Mouse (Mus musculus) neural tube, embryonic 12.5 days (tissue): ENCODE measurements around the gene Gm9745. TPM values are rescaled to one million over a fixed set of nuclear protein-coding genes. Genes with fewer than 3 reads are reported as not detected.
"Not testable (repeated sequence)": the region's sequence is repeated elsewhere in the genome, so short reads cannot be mapped to it uniquely, and the experiment has no call there.

ENCODE experiments used
- ATAC-seq: fragments of 200-750 bp; cut with Nextera tagmentation; 2 replicates; pipeline ENCODE4 v1.8.0; 2017; ENCODE audit warnings: low read depth, mild to moderate bottlenecking, moderate TSS enrichment, moderate library complexity; ENCODE audit not compliant: low FRiP score
- H3K27ac ChIP-seq: fragments of 300-500 bp; sonication (generic); 2 replicates; pipeline ENCODE4 v1.5.1; 2016
- H3K27me3 ChIP-seq: fragments of 300-500 bp; sonication (generic); replicated peaks from 2 replicates; pipeline ENCODE4 v1.6.1; 2016; ENCODE audit warnings: mild to moderate bottlenecking
- H3K36me3 ChIP-seq: fragments of 300-500 bp; sonication (generic); 2 replicates; pipeline ENCODE4 v1.6.1; 2016; ENCODE audit warnings: mild to moderate bottlenecking
- H3K4me1 ChIP-seq: fragments of 300-500 bp; sonication (generic); 2 replicates; pipeline ENCODE4 v1.6.1; 2016
- H3K4me2 ChIP-seq: fragments of 300-500 bp; sonication (generic); replicated peaks from 2 replicates; pipeline ENCODE4 v1.6.1; 2016; ENCODE audit warnings: mild to moderate bottlenecking
- H3K4me3 ChIP-seq: fragments of 300-500 bp; sonication (generic); 2 replicates; pipeline ENCODE4 v1.5.1; 2016
- H3K9ac ChIP-seq: fragments of 300-500 bp; sonication (generic); 2 replicates; pipeline ENCODE4 v1.6.1; 2016; ENCODE audit warnings: mild to moderate bottlenecking
- H3K9me3 ChIP-seq: fragments of 300-500 bp; sonication (generic); 2 replicates; pipeline ENCODE4 v1.6.1; 2016; ENCODE audit warnings: mild to moderate bottlenecking
- WGBS: fragments of 180-500 bp; shearing (Covaris S2); methylation state at CpG from one replicate; pipeline ENCODE4 v1.1.7; 2016; 5-methylcytosine and 5-hydroxymethylcytosine counted together
- polyA plus RNA-seq: library from polyadenylated mRNA; unstranded; fragments of >200 nt; fragmentation: Nextera tagmentation; extraction: Ambion mirVana; gene quantifications from 2 replicates; pipeline ENCODE4 v1.2.1, GENCODE M21; 2016

The Gm9745 gene
- polyA plus RNA-seq, 1 experiment from 2014 or later: not detected

DNA sequence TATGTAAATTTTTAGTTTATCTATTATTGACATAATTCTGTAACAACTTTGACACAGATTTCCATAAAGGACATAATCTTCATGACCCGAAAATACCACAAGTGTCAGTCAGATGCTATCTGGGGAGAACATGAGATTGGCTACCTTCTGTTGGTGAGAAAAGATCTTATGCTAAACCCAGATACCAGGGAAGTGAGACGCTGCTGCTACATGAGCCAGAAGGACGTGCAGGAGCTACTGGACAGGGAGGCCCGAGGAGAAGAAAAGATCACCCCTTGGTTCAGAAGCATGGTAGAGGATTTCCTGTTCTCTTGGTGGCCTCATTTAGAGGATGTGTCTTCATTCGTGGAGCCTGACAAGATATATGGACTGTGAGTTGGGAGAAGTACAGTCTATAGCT lies 11.0 kb upstream of the Gm9745 start:
- not testable (repeated sequence) for H3K4me1 ChIP-seq, H3K4me3 ChIP-seq, H3K36me3 ChIP-seq, H3K9me3 ChIP-seq, ATAC-seq, H3K27ac ChIP-seq, H3K9ac ChIP-seq, H3K4me2 ChIP-seq, H3K27me3 ChIP-seq
- WGBS: 83% methylated on average over 1 of the region's 5 CpGs

GRCm38 (mm10) chr13:8956873-8957272 lies 8.8 kb upstream of the Gm9745 start:
- ATAC-seq, H3K4me2 ChIP-seq, H3K36me3 ChIP-seq, H3K4me1 ChIP-seq, H3K27ac ChIP-seq, H3K9ac ChIP-seq, H3K4me3 ChIP-seq, H3K9me3 ChIP-seq, H3K27me3 ChIP-seq: not testable (repeated sequence)
- WGBS: no CpG with 5 or more reads among the region's 5 CpGs

DNA sequence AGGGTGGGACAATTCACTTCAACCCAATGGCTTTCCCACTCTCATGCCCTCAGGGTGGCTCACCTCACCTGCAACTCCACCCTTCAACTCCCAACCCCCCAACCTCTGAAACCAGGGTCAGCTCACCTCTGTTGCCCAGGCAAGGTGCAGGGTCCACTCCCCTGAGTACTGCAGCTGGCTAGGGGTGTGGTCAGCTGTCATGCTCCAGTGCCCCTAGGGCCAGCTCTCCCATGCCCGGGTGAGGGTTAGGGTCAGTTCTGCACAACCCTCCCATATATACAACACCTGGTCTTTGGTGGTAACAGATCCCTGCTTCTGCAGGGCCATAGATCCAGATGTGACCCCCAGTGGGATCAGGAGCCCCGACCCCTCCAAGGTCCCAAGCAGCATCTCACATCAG lies 7.1 kb upstream of the Gm9745 start:
- H3K36me3 ChIP-seq, H3K9me3 ChIP-seq, H3K27me3 ChIP-seq, ATAC-seq, H3K4me3 ChIP-seq, H3K27ac ChIP-seq, H3K4me2 ChIP-seq, H3K9ac ChIP-seq, H3K4me1 ChIP-seq: not testable (repeated sequence)
- WGBS: 83% methylated on average over 2 of the region's 2 CpGs

- not testable (repeated sequence) for H3K27me3 ChIP-seq, H3K4me3 ChIP-seq, H3K9ac ChIP-seq, H3K9me3 ChIP-seq, H3K4me2 ChIP-seq, ATAC-seq, H3K4me1 ChIP-seq, H3K36me3 ChIP-seq, H3K27ac ChIP-seq
These were observed 4.5 kb upstream of the Gm9745 start, which contains the start of gene Idi2 for GRCm38 (mm10) chr13:8952563-8952962. TSS of gene Idi2 (plus strand) at chr13:8952863.

DNA sequence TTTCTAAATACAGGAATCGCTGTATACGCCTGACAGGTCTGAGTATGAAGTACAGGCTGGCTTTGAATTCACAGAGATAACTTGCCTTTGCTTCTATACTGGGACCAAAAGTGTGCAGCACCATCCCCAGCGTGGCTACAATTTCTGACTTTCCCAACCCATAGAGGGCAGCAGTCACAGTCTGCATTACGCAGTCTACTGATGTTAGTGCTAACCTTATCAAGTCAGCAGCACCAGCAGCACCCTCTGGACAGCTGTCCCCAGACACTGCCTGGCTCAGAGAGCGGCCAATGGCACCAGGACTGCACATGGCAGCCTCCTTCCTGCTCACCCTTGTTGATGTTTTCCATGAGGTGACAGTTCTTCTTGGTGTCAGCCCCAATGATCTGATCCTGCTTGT lies 4.2 kb downstream of the Gm9745 start:
- H3K36me3 ChIP-seq, ATAC-seq, H3K4me1 ChIP-seq, H3K9ac ChIP-seq, H3K4me3 ChIP-seq, H3K9me3 ChIP-seq, H3K4me2 ChIP-seq, H3K27me3 ChIP-seq, H3K27ac ChIP-seq: not testable (repeated sequence)
- WGBS: no CpG with 5 or more reads among the region's 5 CpGs

GRCm38 (mm10) chr13:8941701-8942100 lies 6.3 kb downstream of the Gm9745 start:
- not testable (repeated sequence) for H3K9ac ChIP-seq, H3K36me3 ChIP-seq, H3K27ac ChIP-seq, ATAC-seq, H3K4me3 ChIP-seq, H3K4me1 ChIP-seq, H3K27me3 ChIP-seq, H3K9me3 ChIP-seq, H3K4me2 ChIP-seq
- WGBS: 83% methylated on average over 1 of the region's 5 CpGs

DNA sequence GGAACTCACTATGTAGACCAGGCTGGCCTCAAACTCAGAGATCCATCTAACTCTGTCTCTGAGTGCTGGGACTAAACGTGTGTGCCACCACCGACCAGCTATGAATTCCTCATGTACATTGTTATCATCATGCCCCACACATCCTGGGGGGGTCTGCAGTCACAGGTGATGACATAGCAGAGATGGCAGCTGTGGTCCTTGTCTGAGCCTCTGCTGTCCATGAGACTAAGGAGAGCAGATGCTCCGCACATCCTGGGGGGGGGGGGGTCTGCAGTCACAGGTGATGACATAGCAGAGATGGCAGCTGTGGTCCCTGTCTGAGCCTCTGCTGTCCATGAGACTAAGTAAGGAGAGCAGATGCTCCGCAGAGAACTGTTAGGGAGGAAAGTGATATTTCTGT lies 6.9 kb downstream of the Gm9745 start:
- H3K4me3 ChIP-seq, H3K9me3 ChIP-seq, ATAC-seq, H3K27me3 ChIP-seq, H3K9ac ChIP-seq, H3K4me2 ChIP-seq, H3K4me1 ChIP-seq, H3K27ac ChIP-seq, H3K36me3 ChIP-seq: not testable (repeated sequence)
- 92% methylated on average over 4 of the region's 4 CpGs for WGBS

DNA sequence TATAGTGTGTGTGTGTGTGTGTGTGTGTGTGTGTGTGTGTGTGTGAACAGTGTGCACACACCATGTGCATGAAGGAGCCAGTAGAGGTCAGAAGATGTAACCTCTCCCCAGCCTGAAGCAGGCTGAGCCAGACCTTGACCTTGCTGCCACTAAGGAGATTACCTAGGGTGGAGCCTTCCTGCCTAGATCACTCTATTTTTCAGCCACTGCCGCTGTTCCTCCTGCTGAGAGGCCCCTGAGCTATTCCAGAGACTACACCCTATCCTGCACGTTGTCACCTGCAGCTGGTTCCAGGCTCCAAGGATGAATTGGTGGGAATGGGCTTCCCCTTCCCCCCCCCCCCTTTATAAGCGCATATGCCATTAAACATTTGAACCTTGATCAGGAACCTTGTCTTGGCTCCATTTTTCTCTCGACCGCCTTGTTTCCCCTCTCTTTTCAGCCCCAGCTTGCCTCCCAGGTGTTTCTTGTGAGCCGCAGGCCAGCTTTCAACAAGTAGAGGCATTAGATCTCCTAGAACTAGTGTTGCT lies 10.4 kb downstream of the Gm9745 start:
- H3K9ac ChIP-seq, H3K27ac ChIP-seq, H3K4me1 ChIP-seq, ATAC-seq, H3K4me2 ChIP-seq, H3K4me3 ChIP-seq, H3K9me3 ChIP-seq, H3K27me3 ChIP-seq, H3K36me3 ChIP-seq: not testable (repeated sequence)
- 87% methylated on average over 6 of the region's 6 CpGs for WGBS

GRCm38 (mm10) chr13:8933499-8933898 lies 14.5 kb downstream of the Gm9745 start:
- Histone ChIP-seq H3K4me3 (no peak overlapping the region), H3K27me3 (no peaks in the 10 kb centered on the region), H3K9me3 (no peaks in the 10 kb centered on the region), H3K4me1 (no peaks in the 10 kb centered on the region), H3K9ac (no peak overlapping the region), H3K36me3 (no peaks in the 10 kb centered on the region), H3K27ac (no peak overlapping the region), H3K4me2 (no peak overlapping the region)
- ATAC-seq: no peak
- WGBS: 68% methylated on average over 2 of the region's 2 CpGs

GRCm38 (mm10) chr13:8913890-8914289 lies 34.1 kb downstream of the Gm9745 start:
- not testable (repeated sequence) for H3K4me1 ChIP-seq

GRCm38 (mm10) chr13:8905986-8906385 lies 42.0 kb downstream of the Gm9745 start:
- not testable (repeated sequence) for H3K4me1 ChIP-seq, H3K4me3 ChIP-seq, ATAC-seq, H3K36me3 ChIP-seq, H3K4me2 ChIP-seq, H3K9me3 ChIP-seq, H3K27ac ChIP-seq, H3K9ac ChIP-seq, H3K27me3 ChIP-seq
- WGBS: 92% methylated on average over 2 of the region's 2 CpGs

More at GRCm38 (mm10) chr13:8913890-8914289, 34.1 kb downstream of the Gm9745 start:
- WGBS: 92% methylated on average over 8 of the region's 8 CpGs
- not testable (repeated sequence) for H3K36me3 ChIP-seq, H3K27ac ChIP-seq, H3K4me3 ChIP-seq, H3K4me2 ChIP-seq, H3K27me3 ChIP-seq, H3K9ac ChIP-seq, ATAC-seq, H3K9me3 ChIP-seq
